Mouse (Mus musculus) kidney, postnatal 36 days (tissue): ENCODE results near the gene Lrrtm4.

Experiments used
- DNase-seq, 2 experiments: peaks; one replicate each; pipeline ENCODE4 v3.0.0; 2021 to 2022; ENCODE audit warnings: mixed read lengths in 2 of 2

Gene Lrrtm4

GRCm38 (mm10) chr6:80750769-80751168 is 732.1 kb downstream of the Lrrtm4 start:
- no peak for DNase-seq

GRCm38 (mm10) chr6:80760641-80761204 is 742.0 kb downstream of the Lrrtm4 start:
- DNase-seq, result no peak

- peak in 1 of 2 experiments; percentile 62 for DNase-seq
These were observed 767.6 kb downstream of the Lrrtm4 start for GRCm38 (mm10) chr6:80786282-80786681.

- peak; percentile 11 to 38 for DNase-seq
These were observed 805.1 kb downstream of the Lrrtm4 start for GRCm38 (mm10) chr6:80823753-80824152.

GRCm38 (mm10) chr6:80839784-80840183 is 821.1 kb downstream of the Lrrtm4 start:
- DNase-seq, result no peak

GRCm38 (mm10) chr6:80845294-80845693 is 826.6 kb downstream of the Lrrtm4 start:
- DNase-seq, result no peak

GRCm38 (mm10) chr6:80856910-80857543 is 838.4 kb downstream of the Lrrtm4 start:
- DNase-seq, result no peak
